Comparison of ENCODE assay signal across 8 mouse cellular contexts in the genomic region with DNA sequence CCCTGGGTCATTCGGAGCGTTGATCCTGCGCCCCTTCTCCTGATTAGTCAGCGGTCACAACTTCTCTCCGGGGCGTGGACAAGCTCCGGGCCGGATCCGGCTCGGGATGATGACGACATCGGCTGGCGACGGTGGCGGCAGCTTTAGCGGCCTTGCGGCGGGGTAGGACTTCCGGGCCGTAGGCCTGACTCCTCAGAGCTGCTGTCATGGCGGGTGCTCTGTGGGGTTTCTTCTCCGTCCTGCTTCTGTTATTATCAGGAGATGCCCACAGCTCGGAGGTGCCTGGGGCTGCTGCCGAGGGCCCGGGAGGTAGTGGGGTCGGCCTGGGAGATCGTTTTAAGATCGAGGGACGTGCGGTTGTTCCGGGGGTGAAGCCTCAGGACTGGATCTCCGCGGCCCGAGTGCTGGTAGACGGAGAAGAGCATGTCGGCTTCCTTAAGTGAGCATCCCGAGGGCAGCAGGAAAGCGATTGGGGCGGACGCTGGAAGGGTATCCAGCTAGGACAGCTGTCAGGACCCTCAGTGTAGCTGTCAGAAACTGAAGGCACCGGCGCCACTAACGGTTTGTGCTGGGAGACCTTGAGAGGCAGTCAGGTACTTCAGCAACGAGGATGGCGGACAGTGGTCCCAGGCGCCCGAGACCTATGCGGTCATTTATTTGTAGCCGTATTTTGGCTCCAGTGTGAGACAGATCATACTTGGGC. TPM values are rescaled to one million over a fixed set of nuclear protein-coding genes. Genes with fewer than 3 reads are reported as not detected.
A peak's percentile ranks its signal among the peaks of the same experiment; 100 is the strongest.
DNase-seq lines count a peak whose midpoint lies in the region; ATAC-seq and TF ChIP-seq lines count a peak whose summit lies in the region.

Gene Emc7 (plus strand): TSS at position 136 of the 703 bp plus-strand sequence.

- WGBS in embryonic facial prominence, embryonic 14.5 days: 0% methylated on average over 47 of the region's 49 CpGs
- WGBS in limb, embryonic 14.5 days: 3% methylated on average over 47 of the region's 49 CpGs
- 1% methylated on average over 49 of the region's 49 CpGs for WGBS in midbrain, postnatal 0 days

- peak within 1 kb of the TSS; percentile 74 for H3K27ac ChIP-seq in embryonic facial prominence, embryonic 14.5 days (replicated peaks; ENCODE audit: low read depth, low read length)
- H3K27ac ChIP-seq in limb, embryonic 14.5 days (replicated peaks; ENCODE audit: low read depth, low read length): peak within 1 kb of the TSS; percentile 68
- peak within 1 kb of the TSS; percentile 89 for H3K27ac ChIP-seq in midbrain, postnatal 0 days (ENCODE audit: low read depth, low read length)

- no peaks in the 10 kb centered on the region for H3K27me3 ChIP-seq in embryonic facial prominence, embryonic 14.5 days (replicated peaks; ENCODE audit: control insufficient read depth, insufficient read depth, low read length)
- H3K27me3 ChIP-seq in limb, embryonic 14.5 days (ENCODE audit: control insufficient read depth, insufficient read depth, low read length): no peaks in the 10 kb centered on the region
- no peaks in the 10 kb centered on the region for H3K27me3 ChIP-seq in midbrain, postnatal 0 days (ENCODE audit: insufficient read depth, low read length)

- H3K9ac ChIP-seq in embryonic facial prominence, embryonic 14.5 days (ENCODE audit: low read depth, low read length): peak within 1 kb of the TSS; percentile 92
- peak within 1 kb of the TSS; percentile 88 for H3K9ac ChIP-seq in limb, embryonic 14.5 days (ENCODE audit: low read depth, low read length, severe bottlenecking)
- peak within 1 kb of the TSS; percentile 97 for H3K9ac ChIP-seq in midbrain, postnatal 0 days (replicated peaks; ENCODE audit: low read length, poor library complexity, severe bottlenecking)

- H3K4me3 ChIP-seq in embryonic facial prominence, embryonic 14.5 days (ENCODE audit: low read depth, low read length): peak within 1 kb of the TSS; percentile 93
- H3K4me3 ChIP-seq in limb, embryonic 14.5 days (replicated peaks; ENCODE audit: low read length): peak within 1 kb of the TSS; percentile 89
- H3K4me3 ChIP-seq in midbrain, postnatal 0 days (ENCODE audit: low read depth, low read length): peak within 1 kb of the TSS; percentile 94

- H3K4me2 ChIP-seq in embryonic facial prominence, embryonic 14.5 days (ENCODE audit: low read depth, low read length): peak within 1 kb of the TSS; percentile 93
- peak within 1 kb of the TSS; percentile 78 for H3K4me2 ChIP-seq in limb, embryonic 14.5 days (replicated peaks; ENCODE audit: low read depth, low read length, severe bottlenecking)
- H3K4me2 ChIP-seq in midbrain, postnatal 0 days (ENCODE audit: low read depth, low read length, poor library complexity, severe bottlenecking): peak within 1 kb of the TSS; percentile 78

- peak; percentile 99 for ATAC-seq in embryonic facial prominence, embryonic 14.5 days (ENCODE audit: low read depth)
- ATAC-seq in limb, embryonic 14.5 days (ENCODE audit: low FRiP score, low read depth): peak; percentile 98
- ATAC-seq in midbrain, postnatal 0 days (ENCODE audit: low FRiP score): peak; percentile 97

- TF ChIP-seq POLR2A in limb, embryonic 14.5 days (IDR thresholded peaks at IDR 0.05; ENCODE audit: borderline replicate concordance, extremely low read depth, insufficient read depth, insufficient read length): peak; percentile 72; the same call in 1 of the 2 replicates

- no peaks in the 10 kb centered on the region for H3K9me3 ChIP-seq in embryonic facial prominence, embryonic 14.5 days (ENCODE audit: control insufficient read depth, low read length)
- no peaks in the 10 kb centered on the region for H3K9me3 ChIP-seq in limb, embryonic 14.5 days (ENCODE audit: control insufficient read depth, low read length)
- H3K9me3 ChIP-seq in midbrain, postnatal 0 days (ENCODE audit: low read length): no peaks in the 10 kb centered on the region

- peak; percentile 94 for DNase-seq in 3T3-L1 (ENCODE audit: low read depth, low spot score)
- DNase-seq in adrenal gland, postnatal 4 days (ENCODE audit: low spot score in 2 of 2): peak; percentile 96 to 98
- DNase-seq in embryonic facial prominence, embryonic 14.5 days (ENCODE audit: low spot score): peak; percentile 97
- DNase-seq in heart, adult 8-10 months (ENCODE audit: low spot score): peak; percentile 96
- DNase-seq in kidney, adult 9 months: peak; percentile 94
- peak; percentile 96 for DNase-seq in limb, embryonic 14.5 days (ENCODE audit: low spot score)
- peak; percentile 98 for DNase-seq in midbrain, postnatal 0 days (ENCODE audit: low spot score)
- peak; percentile 97 to 99 for DNase-seq in spleen, postnatal 14 days (ENCODE audit: low spot score in 2 of 2)

- TF ChIP-seq CTCF in midbrain, postnatal 0 days (IDR thresholded peaks at IDR 0.05): no peak

- H3K4me1 ChIP-seq in embryonic facial prominence, embryonic 14.5 days (ENCODE audit: control insufficient read depth, insufficient read depth, low read length): peaks cover 9% of the 10 kb centered on the region; the same call in 1 of the 2 replicates
- peaks cover 4% of the 10 kb centered on the region; the same call in 1 of the 2 replicates for H3K4me1 ChIP-seq in limb, embryonic 14.5 days (ENCODE audit: control insufficient read depth, insufficient read depth, low read length)
- no peaks in the 10 kb centered on the region for H3K4me1 ChIP-seq in midbrain, postnatal 0 days (ENCODE audit: insufficient read depth, low read length)

- peaks cover 2% of the 10 kb centered on the region; the same call in 1 of the 2 replicates for H3K36me3 ChIP-seq in embryonic facial prominence, embryonic 14.5 days (ENCODE audit: control insufficient read depth, insufficient read depth, low read length)
- H3K36me3 ChIP-seq in limb, embryonic 14.5 days (ENCODE audit: control insufficient read depth, insufficient read depth, low read length): no peaks in the 10 kb centered on the region; the same call in 1 of the 2 replicates
- no peaks in the 10 kb centered on the region for H3K36me3 ChIP-seq in midbrain, postnatal 0 days (ENCODE audit: insufficient read depth, low read length)

RNA-seq across cellular contexts. Expression of gene Emc7, which starts in this region (rescaled TPM):
- 10 to 100 TPM; 25.1 to 28.3 TPM for total RNA-seq in adrenal gland, postnatal 4 days (2021)
- polyA plus RNA-seq in embryonic facial prominence, embryonic 14.5 days (2014; fragmentation: Nextera tagmentation; extraction: Ambion mirVana): 20.5 and 21.9 TPM in 2 replicates
- total RNA-seq in heart, adult 8-10 months (2022): 10 to 100 TPM; 15.8 to 17.0 (median 16.4) TPM
- polyA plus RNA-seq in limb, embryonic 14.5 days (2012; rRNA removed): 9.2 and 11.7 TPM in 2 replicates
- 18.3 and 18.4 TPM in 2 replicates for polyA plus RNA-seq in limb, embryonic 14.5 days (2014; fragmentation: Nextera tagmentation; extraction: Ambion mirVana)
- total RNA-seq in midbrain, postnatal 0 days (2014; rRNA removed): 16.8 and 19.5 TPM in 2 replicates
- 33.1 and 33.5 TPM in 2 replicates for polyA plus RNA-seq in midbrain, postnatal 0 days (2015; fragmentation: Nextera tagmentation; extraction: Ambion mirVana)

Comparison
In these comparisons a context has a peak if more than half of its experiments do, and no peak if none do; other contexts are left out.
1. Peak in every context shown above with its lines: DNase-seq, ATAC-seq, H3K4me3 ChIP-seq and H3K27ac ChIP-seq.